Mouse (Mus musculus) midbrain, embryonic 15.5 days (tissue): Measurements from ENCODE around the gene Ywhab. TPM values are rescaled to one million over a fixed set of nuclear protein-coding genes. Genes with fewer than 3 reads are reported as not detected.
A peak's percentile ranks its signal among the peaks of the same experiment; 100 is the strongest.

Source experiments
- ATAC-seq: fragments of 200-750 bp; cut with Nextera tagmentation; replicated peaks from 2 replicates; pipeline ENCODE4 v1.8.0; 2017; ENCODE audit warnings: moderate TSS enrichment
- H3K27ac ChIP-seq: fragments of 300-500 bp; sonication (generic); 2 replicates; pipeline ENCODE4 v1.5.1; 2015; ENCODE audit warnings: mild to moderate bottlenecking, inconsistent platforms
- H3K27me3 ChIP-seq: fragments of 300-500 bp; sonication (generic); replicated peaks from 2 replicates; pipeline ENCODE4 v1.6.1; 2015; ENCODE audit warnings: inconsistent platforms
- H3K36me3 ChIP-seq: fragments of 300-500 bp; sonication (generic); replicated peaks from 2 replicates; pipeline ENCODE4 v1.6.1; 2015; ENCODE audit warnings: inconsistent platforms
- H3K4me1 ChIP-seq: fragments of 300-500 bp; sonication (generic); 2 replicates; pipeline ENCODE4 v1.6.1; 2015; ENCODE audit warnings: inconsistent platforms
- H3K4me2 ChIP-seq: fragments of 300-500 bp; sonication (generic); 2 replicates; pipeline ENCODE4 v1.6.1; 2015; ENCODE audit warnings: inconsistent platforms, mild to moderate bottlenecking, moderate library complexity
- H3K4me3 ChIP-seq: fragments of 300-500 bp; sonication (generic); 2 replicates; pipeline ENCODE4 v1.5.1; 2015; ENCODE audit warnings: mild to moderate bottlenecking, inconsistent platforms
- H3K9ac ChIP-seq: fragments of 300-500 bp; sonication (generic); 2 replicates; pipeline ENCODE4 v1.6.1; 2015; ENCODE audit warnings: mild to moderate bottlenecking, inconsistent platforms
- H3K9me3 ChIP-seq: fragments of 300-500 bp; sonication (generic); 2 replicates; pipeline ENCODE4 v1.6.1; 2016; ENCODE audit warnings: inconsistent platforms
- WGBS: fragments of 180-500 bp; shearing (Covaris S2); methylation state at CpG from one replicate; pipeline ENCODE4 v1.1.7; 2015; ENCODE audit warnings: mixed read lengths; 5-methylcytosine and 5-hydroxymethylcytosine counted together
- polyA plus RNA-seq: library from polyadenylated mRNA; unstranded; fragments of >200 nt; fragmentation: Nextera tagmentation; extraction: Ambion mirVana; gene quantifications from 2 replicates; pipeline ENCODE4 v1.2.1, GENCODE M21; 2015

The Ywhab gene
- polyA plus RNA-seq, 1 experiment from 2014 or later, result 500 TPM

DNA sequence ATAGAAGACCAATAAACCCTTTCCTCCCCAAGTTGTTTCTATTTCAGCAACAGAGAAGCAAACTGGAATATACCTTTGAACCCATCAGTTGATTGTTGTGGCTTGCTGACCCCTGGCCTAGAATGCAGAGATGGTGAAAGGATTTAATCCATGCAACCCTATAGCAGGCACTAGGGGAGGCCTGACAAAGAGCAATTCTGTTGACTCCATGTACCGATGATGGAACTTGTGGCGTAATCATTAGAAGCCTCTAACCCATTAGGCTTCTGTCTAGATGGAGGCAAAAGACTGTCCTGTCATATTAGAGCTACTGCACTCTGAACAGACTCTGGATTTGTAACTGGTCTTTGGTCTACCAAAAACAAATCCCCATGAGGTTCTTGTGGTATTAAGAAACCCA lies 1.9 kb upstream of the Ywhab start:
- Histone ChIP-seq H3K9ac (no peak overlapping the region), H3K9me3 (no peaks in the 10 kb centered on the region), H3K4me3 (no peak overlapping the region), H3K4me2 (no peak overlapping the region), H3K27me3 (no peaks in the 10 kb centered on the region), H3K27ac (no peak overlapping the region), H3K36me3 (no peaks in the 10 kb centered on the region), H3K4me1 (peaks cover 27% of the 10 kb centered on the region)
- no peak for ATAC-seq
- 97% methylated on average over 2 of the region's 2 CpGs for WGBS

DNA sequence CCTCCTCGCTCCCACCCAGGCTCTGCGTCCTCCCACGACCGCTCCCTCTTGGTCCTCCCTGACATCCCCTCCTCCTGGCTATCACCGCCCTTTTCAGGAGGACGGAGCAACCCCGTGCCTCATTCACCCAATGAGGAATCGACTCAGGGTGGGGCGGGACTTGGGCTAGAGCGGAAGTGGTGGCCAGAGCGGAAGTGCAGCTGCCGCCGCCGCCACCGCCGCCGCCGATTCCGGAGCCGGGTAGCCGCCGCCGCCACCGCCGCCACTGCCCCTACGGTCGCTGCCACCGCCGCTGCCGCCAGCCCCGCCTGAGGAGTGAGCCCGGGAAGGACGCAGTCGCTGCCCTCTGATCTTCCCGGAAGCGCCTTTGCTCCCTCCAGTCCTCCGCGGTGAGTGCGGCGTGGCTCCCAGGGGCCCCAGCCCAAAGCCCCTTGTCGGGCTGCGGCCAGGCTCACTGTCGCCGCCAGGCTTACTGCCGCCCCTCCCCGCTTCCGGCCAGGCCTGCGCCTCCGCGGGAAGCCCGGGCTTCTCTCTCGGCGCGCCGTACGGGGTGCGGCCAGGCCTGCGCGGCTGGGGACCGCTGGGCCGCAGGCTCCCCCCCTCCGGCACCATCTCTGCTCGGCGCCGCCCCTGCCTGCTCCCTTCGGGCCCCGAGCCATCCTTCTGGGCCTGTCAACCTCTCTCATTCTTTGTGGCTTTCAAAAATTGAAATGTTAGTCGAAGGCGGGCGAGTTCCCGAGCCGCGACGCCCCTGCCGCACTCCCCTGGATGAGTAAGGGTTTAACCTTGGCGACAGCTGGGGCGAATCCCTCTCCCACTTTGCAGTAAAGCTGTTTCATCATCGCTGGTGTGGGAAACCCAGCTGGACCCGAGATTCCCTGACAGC lies 460 bp downstream of the Ywhab start:
- Histone ChIP-seq H3K4me3 (peak overlapping the region; percentile 98), H3K27ac (peak overlapping the region; percentile 95), H3K9me3 (no peaks in the 10 kb centered on the region), H3K4me1 (peaks cover 37% of the 10 kb centered on the region), H3K36me3 (no peaks in the 10 kb centered on the region), H3K4me2 (peak overlapping the region; percentile 66), H3K9ac (peak overlapping the region; percentile 98), H3K27me3 (no peaks in the 10 kb centered on the region)
- peak; percentile 100 for ATAC-seq
- under 1% methylated on average over 47 of the region's 79 CpGs for WGBS

DNA sequence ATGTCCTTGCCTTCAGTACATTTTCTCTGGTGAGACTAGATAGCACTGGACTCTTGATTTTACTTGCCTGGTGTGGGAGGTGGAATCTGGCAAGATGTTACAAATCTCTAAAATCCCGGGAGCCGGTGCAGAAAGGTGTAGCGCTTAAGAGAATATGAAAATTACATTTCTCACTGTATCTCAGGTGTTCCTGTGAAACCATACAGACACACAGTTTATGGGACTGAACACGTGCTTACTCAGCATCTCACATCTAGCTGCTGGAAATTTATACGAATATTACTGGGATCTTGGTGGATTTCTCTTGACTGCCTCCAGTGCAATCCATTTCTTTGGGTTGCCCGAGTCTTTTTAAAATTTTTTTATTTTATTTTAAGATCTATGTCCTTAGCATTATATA lies 1.5 kb downstream of the Ywhab start:
- ATAC-seq, result no peak
- H3K9me3 ChIP-seq, result no peaks in the 10 kb centered on the region
- H3K9ac ChIP-seq, result peak overlapping the region; percentile 98
- no peak overlapping the region for H3K27ac ChIP-seq
- peaks cover 40% of the 10 kb centered on the region for H3K4me1 ChIP-seq
- no peaks in the 10 kb centered on the region for H3K36me3 ChIP-seq
- 83% methylated on average over 6 of the region's 6 CpGs for WGBS
- peak overlapping the region; percentile 66 for H3K4me2 ChIP-seq
- H3K4me3 ChIP-seq, result peak overlapping the region; percentile 98
- H3K27me3 ChIP-seq, result no peaks in the 10 kb centered on the region

DNA sequence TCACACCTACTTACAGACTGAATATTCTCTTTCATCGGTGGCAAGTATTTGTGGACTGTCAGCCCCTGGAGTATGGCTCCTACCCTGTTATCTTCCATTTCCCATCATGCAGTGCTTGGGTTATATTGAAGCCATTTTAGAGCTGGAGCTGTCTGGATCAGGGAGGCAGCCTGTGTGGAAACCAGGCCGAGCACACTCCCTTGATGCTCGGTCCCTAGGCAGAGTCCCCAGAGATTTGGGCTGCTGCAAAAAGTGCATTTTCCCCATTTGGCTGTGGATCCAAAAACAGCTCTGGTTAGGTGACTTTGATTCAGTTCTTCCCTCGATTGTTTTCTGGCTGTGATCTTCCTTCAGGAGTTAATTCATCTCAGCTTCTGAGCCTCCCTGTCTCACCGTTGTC lies 2.1 kb downstream of the Ywhab start:
- peaks cover 40% of the 10 kb centered on the region for H3K4me1 ChIP-seq
- H3K4me3 ChIP-seq, result no peak overlapping the region
- ATAC-seq, result no peak
- H3K27me3 ChIP-seq, result no peaks in the 10 kb centered on the region
- no peaks in the 10 kb centered on the region for H3K9me3 ChIP-seq
- WGBS, result 75% methylated on average over 5 of the region's 5 CpGs
- H3K4me2 ChIP-seq, result peak overlapping the region; percentile 15
- no peak overlapping the region for H3K9ac ChIP-seq
- H3K27ac ChIP-seq, result no peak overlapping the region
- no peaks in the 10 kb centered on the region for H3K36me3 ChIP-seq

DNA sequence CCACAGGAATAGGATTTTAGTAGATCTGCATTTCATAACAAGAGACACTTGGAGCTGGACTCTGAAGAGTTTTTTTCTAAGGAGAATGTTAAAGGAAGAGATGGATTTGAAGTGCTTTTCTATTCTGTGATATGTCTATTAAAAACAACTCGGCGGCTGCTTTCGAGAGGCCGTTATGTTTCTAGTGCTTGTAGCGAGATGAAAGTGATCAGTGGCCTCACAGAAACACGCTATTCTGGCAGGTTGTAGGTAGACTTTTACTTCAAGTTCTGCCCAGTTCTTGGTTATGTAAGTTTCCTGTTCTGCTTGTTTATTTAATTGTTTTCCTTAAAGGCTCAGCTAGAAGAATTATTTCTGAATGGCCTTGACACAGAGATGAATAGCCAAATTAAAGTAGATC lies 4.2 kb downstream of the Ywhab start:
- no peaks in the 10 kb centered on the region for H3K27me3 ChIP-seq
- WGBS, result 86% methylated on average over 6 of the region's 6 CpGs
- peaks cover 40% of the 10 kb centered on the region for H3K4me1 ChIP-seq

DNA sequence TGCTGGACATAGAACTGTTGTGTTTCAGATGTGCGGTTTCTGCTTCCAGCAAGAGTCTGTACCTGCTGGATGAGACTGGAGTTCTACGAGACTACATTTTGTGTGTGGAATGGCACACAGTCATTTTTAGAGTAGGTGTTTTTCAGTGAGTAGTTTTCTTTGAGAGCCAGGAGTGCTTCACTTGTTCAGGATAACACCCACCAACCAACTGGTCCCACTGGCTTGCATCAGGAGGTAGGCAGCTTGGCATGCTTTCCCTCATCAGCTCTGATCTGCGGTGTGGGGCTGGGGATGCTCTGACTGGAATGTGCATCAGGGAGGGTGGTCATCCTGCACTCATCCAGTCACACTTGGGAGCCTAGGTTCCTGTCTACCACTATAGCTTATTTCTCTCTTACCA lies 7.9 kb downstream of the Ywhab start:
- no peaks in the 10 kb centered on the region for H3K9me3 ChIP-seq
- no peaks in the 10 kb centered on the region for H3K36me3 ChIP-seq
- H3K27me3 ChIP-seq, result no peaks in the 10 kb centered on the region
- no peak for ATAC-seq
- no peak overlapping the region for H3K9ac ChIP-seq
- no peak overlapping the region for H3K4me3 ChIP-seq
- H3K4me1 ChIP-seq, result peaks cover 27% of the 10 kb centered on the region
- WGBS, result 96% methylated on average over 3 of the region's 3 CpGs
- no peak overlapping the region for H3K4me2 ChIP-seq
- no peak overlapping the region for H3K27ac ChIP-seq

More for the DNA sequence above, 4.2 kb downstream of the Ywhab start:
- Histone ChIP-seq H3K27ac (no peak overlapping the region), H3K4me2 (no peak overlapping the region), H3K4me3 (no peak overlapping the region), H3K9ac (no peak overlapping the region), H3K36me3 (no peaks in the 10 kb centered on the region), H3K9me3 (no peaks in the 10 kb centered on the region)
- ATAC-seq, result no peak

DNA sequence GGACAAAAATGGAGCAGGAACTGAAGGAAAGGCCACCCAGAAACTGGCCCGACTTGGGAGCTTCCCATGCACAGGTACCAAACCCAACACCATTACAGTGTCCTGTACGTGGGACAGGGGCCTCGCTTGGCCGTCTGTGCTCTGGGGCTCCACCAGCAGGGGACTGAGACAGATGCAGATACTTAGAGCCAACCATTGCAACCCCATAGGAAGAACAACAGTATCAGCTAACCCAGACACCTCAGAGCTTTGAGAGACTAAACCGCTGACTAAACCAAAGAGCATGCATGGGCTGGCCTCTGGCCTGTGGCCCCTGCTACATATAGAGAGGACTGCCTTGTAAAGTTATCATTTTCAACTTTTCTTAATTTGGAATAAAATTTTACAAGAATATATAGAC lies 9.7 kb downstream of the Ywhab start:
- Histone ChIP-seq H3K9ac (no peak overlapping the region), H3K4me2 (no peak overlapping the region), H3K36me3 (no peaks in the 10 kb centered on the region), H3K27me3 (no peaks in the 10 kb centered on the region), H3K4me3 (no peak overlapping the region), H3K4me1 (peaks cover 17% of the 10 kb centered on the region), H3K27ac (no peak overlapping the region), H3K9me3 (no peaks in the 10 kb centered on the region)
- ATAC-seq, result no peak
- 77% methylated on average over 5 of the region's 5 CpGs for WGBS

DNA sequence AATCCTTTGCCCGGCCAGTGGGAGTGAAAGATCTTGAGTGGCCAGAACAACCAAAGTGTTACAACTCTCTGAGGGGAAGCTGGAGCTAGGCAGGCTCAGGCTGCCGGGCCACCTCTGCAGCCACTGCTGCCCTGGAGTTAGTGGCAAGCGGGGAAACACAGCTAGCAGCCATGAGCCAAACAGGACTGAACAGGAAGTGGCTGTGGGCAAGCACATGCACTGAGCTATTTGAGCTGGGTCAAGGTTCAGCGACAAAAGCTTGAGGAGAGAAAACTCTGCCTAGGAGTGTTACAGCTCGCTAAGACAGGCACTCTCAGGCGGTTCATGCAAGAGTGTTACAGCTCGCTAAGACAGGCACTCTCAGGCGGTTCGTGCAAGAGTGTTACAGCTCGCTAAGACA lies 12.2 kb downstream of the Ywhab start:
- Histone ChIP-seq H3K36me3 (no peaks in the 10 kb centered on the region), H3K9me3 (no peaks in the 10 kb centered on the region), H3K4me2 (no peak overlapping the region), H3K4me1 (peaks cover 11% of the 10 kb centered on the region), H3K27ac (no peak overlapping the region), H3K4me3 (no peak overlapping the region), H3K9ac (no peak overlapping the region), H3K27me3 (no peaks in the 10 kb centered on the region)
- WGBS, result 82% methylated on average over 10 of the region's 10 CpGs
- ATAC-seq, result no peak

DNA sequence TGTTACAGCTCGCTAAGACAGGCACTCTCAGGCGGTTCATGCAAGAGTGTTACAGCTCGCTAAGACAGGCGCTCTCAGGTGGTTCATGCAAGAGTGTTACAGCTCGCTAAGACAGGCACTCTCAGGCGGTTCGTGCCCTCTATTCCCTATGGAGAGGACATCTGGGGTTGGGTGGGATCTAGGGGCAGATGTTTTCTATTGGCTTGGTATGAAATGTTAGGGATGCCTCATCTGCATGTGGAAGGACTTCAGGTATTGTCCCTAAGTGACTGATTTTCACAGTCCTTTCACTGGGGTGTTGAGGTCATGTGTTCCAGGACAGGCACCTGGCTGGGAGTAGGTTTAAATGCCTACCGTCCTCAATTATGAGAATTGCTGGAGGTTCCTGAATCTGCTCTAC lies 12.8 kb downstream of the Ywhab start:
- no peaks in the 10 kb centered on the region for H3K9me3 ChIP-seq
- ATAC-seq, result no peak

DNA sequence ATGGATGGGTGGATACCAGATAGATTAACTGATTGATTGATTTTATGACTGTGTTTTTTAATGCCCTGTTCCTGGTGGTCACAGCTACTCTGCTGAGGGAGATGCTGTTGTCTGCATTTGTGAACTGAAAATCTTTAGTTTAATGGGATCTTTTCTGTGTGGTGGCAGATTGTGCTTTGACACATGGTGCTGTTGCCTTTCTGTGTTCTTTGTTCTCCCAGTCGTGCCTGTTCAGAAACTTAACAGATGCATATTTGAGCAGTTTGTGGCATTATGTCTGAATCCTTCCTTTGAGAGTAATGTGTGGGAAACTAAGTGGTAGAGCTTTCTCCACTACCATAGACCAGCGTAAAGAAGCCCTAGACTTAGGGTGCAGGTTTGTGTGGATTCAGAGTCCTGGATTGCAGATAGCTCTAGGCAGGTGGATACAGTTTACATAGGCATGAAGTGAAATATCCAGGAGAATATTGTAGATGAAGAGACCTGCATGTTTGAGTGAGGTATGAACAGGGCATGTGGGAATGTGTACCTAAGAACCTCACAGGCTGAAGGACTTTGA lies 13.3 kb downstream of the Ywhab start:
- Histone ChIP-seq H3K9me3 (no peaks in the 10 kb centered on the region), H3K4me3 (no peak overlapping the region), H3K27ac (no peak overlapping the region), H3K4me2 (no peak overlapping the region), H3K27me3 (no peaks in the 10 kb centered on the region), H3K36me3 (no peaks in the 10 kb centered on the region), H3K9ac (no peak overlapping the region), H3K4me1 (peaks cover 11% of the 10 kb centered on the region)
- ATAC-seq, result no peak
- 55% methylated on average over 2 of the region's 2 CpGs for WGBS

More for the DNA sequence above, 12.8 kb downstream of the Ywhab start:
- 94% methylated on average over 8 of the region's 8 CpGs for WGBS
- peaks cover 11% of the 10 kb centered on the region for H3K4me1 ChIP-seq
- H3K36me3 ChIP-seq, result no peaks in the 10 kb centered on the region
- no peak overlapping the region for H3K9ac ChIP-seq
- no peak overlapping the region for H3K4me2 ChIP-seq
- no peak overlapping the region for H3K27ac ChIP-seq
- no peak overlapping the region for H3K4me3 ChIP-seq
- no peaks in the 10 kb centered on the region for H3K27me3 ChIP-seq

DNA sequence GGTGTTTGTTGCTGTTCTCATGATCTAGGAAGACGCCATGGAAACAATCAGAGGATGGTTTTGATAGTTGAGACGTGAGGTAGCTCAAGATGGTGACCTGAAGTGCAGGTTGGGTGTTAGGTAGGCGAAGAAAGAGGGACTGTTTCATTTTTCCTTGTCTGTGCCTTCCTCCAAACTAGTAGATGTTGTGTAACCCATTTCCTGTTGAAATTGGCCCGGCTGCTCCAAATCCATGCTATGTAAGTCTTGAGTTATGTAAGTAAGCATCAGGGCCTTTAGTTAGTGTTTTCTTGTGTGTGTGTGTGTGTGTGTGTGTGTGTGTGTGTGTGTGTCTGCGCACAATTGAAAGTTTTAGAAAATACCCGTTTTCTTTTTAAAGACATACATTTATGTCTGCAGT lies 14.5 kb downstream of the Ywhab start:
- Histone ChIP-seq H3K4me3 (no peak overlapping the region), H3K4me2 (no peak overlapping the region), H3K9me3 (no peaks in the 10 kb centered on the region), H3K36me3 (peaks cover 4% of the 10 kb centered on the region; the same call in 1 of the 2 replicates), H3K4me1 (peaks cover 11% of the 10 kb centered on the region), H3K27me3 (no peaks in the 10 kb centered on the region), H3K9ac (no peak overlapping the region), H3K27ac (0 out of 2 replicates have a peak overlapping the region, but pooled peaks have one; percentile 21)
- WGBS, result 95% methylated on average over 6 of the region's 6 CpGs
- no peak for ATAC-seq

DNA sequence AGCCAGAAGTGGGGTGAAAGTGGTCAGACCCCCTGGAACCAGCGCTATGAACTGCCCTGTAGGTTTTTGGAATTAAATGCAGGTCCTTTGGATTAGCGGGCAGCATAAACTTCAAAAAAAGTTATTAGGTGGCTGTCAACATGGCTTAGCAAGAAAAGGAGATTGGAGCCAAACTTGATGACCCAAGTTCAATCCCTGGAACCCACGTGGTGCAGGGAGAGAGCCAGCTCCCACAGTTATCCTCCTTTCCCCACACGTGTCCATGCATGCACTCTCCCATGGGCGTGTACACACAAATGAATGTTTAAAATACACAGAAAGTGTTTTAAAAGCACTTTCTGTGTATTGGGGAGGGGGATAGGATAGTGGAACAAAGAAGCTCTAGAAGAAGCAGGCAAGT lies 15.7 kb downstream of the Ywhab start:
- ATAC-seq, result no peak
- Histone ChIP-seq H3K4me2 (no peak overlapping the region), H3K27me3 (no peaks in the 10 kb centered on the region), H3K4me3 (no peak overlapping the region), H3K9me3 (no peaks in the 10 kb centered on the region), H3K9ac (no peak overlapping the region), H3K36me3 (peaks cover 17% of the 10 kb centered on the region; the same call in 1 of the 2 replicates), H3K27ac (no peak overlapping the region), H3K4me1 (peaks cover 10% of the 10 kb centered on the region)
- 90% methylated on average over 5 of the region's 5 CpGs for WGBS

DNA sequence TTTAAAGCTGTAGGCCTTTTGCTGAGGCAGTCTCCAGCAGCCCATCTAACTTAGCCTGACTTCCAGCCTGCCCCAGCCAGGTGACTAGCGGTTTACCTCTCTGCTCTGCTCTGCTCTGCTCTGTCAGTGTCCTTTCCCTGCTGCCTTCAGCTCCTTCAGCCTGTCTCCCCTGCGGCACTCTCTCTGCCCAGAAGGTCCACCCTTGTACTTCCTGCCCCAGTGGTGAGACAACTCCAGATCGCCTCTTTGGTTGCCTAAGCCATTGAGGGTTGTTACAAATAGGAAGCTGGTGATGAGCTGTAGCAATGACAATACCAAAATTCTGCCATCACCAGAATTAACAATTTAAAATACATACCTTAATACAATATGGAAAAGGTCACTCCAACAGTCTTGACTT lies 16.2 kb downstream of the Ywhab start:
- H3K9ac ChIP-seq, result no peak overlapping the region
- no peak overlapping the region for H3K4me2 ChIP-seq
- peaks cover 21% of the 10 kb centered on the region; the same call in 1 of the 2 replicates for H3K36me3 ChIP-seq
- H3K9me3 ChIP-seq, result no peaks in the 10 kb centered on the region
- no peak overlapping the region for H3K27ac ChIP-seq
- ATAC-seq, result no peak
- 91% methylated on average over 3 of the region's 3 CpGs for WGBS
- H3K27me3 ChIP-seq, result no peaks in the 10 kb centered on the region
- no peak overlapping the region for H3K4me3 ChIP-seq
- peaks cover 6% of the 10 kb centered on the region for H3K4me1 ChIP-seq
